Mouse (Mus musculus) spleen, adult 2 months (tissue): ENCODE data around the gene Smyd2. TPM values are rescaled to one million over a fixed set of nuclear protein-coding genes. Genes with fewer than 3 reads are reported as not detected.

ENCODE experiments used
- DNase-seq, 2 experiments: peaks; one replicate each; pipeline versions ENCODE4 v3.0.0 to v3.0.0-alpha.2; 2012 to 2021; ENCODE audit warnings: low spot score in 2 of 2, low read depth in 1 of 2
- H3K27ac ChIP-seq: fragments of 200-500 bp; 2 replicates; pipeline ENCODE4 v1.5.1; 2012; ENCODE audit warnings: low read length, inconsistent platforms; ENCODE audit not compliant: insufficient read depth
- H3K27me3 ChIP-seq: fragments of 200-500 bp; 2 replicates; pipeline ENCODE4 v1.6.1; 2012; ENCODE audit warnings: mild to moderate bottlenecking, moderate library complexity, low read length, inconsistent platforms; ENCODE audit not compliant: control insufficient read depth, insufficient read depth
- H3K36me3 ChIP-seq: fragments of 200-500 bp; 2 replicates; pipeline ENCODE4 v1.6.1; 2012; ENCODE audit warnings: mild to moderate bottlenecking, low read length, inconsistent platforms; ENCODE audit not compliant: control insufficient read depth, insufficient read depth
- H3K4me1 ChIP-seq: fragments of 200-500 bp; 2 replicates; pipeline ENCODE4 v1.6.1; 2011; ENCODE audit warnings: inconsistent platforms; ENCODE audit not compliant: control insufficient read depth, insufficient read depth, insufficient read length
- H3K4me3 ChIP-seq: fragments of 200-500 bp; 2 replicates; pipeline ENCODE4 v1.5.1; 2011; ENCODE audit warnings: mild to moderate bottlenecking, inconsistent platforms; ENCODE audit not compliant: insufficient read depth, insufficient read length; ENCODE audit errors: extremely low read depth
- CTCF ChIP-seq: fragments of 200-500 bp; IDR thresholded peaks from 2 replicates; pipeline ENCODE4 v1.5.1; 2011; ENCODE audit warnings: mild to moderate bottlenecking, inconsistent platforms; ENCODE audit not compliant: insufficient read depth, insufficient read length, insufficient replicate concordance; ENCODE audit errors: extremely low read depth
- POLR2A ChIP-seq: fragments of 200-500 bp; IDR thresholded peaks from 2 replicates; pipeline ENCODE4 v1.6.1; 2011; ENCODE audit warnings: low read depth, low read length, inconsistent platforms
- WGBS: fragments of 180-500 bp; shearing (Covaris S2); methylation state at CpG from one replicate; pipeline ENCODE4 v1.1.7; 2018; 5-methylcytosine and 5-hydroxymethylcytosine counted together
- polyA plus RNA-seq: library from polyadenylated mRNA; depleted of rRNA; stranded (reverse); fragments of >200 nt; gene quantifications from 2 replicates; pipeline ENCODE4 v1.2.3, GENCODE M21; 2012

Smyd2 gene
- polyA plus RNA-seq, 1 experiment = 14.6 TPM

DNA sequence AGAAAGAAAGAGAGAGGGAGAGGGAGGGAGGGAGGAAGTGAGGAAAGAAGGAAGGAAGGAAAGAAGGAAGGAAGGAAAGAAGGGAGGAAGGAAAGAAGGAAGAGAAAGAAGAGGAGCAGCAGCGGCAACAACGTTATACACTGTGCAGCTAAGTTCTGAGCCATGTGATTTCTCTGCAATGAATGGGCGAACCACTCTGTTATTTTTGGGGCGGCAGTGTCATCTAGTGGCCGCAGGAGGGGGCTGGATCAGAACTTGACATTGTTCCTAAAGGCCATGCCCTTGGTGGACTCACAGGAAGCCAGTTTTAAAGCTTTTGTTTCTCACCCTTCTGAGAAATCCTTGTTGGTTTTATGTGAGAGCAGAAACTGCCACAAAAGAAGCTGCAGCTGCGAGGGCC lies 5.5 kb upstream of the Smyd2 start:
- 7% methylated on average over 6 of the region's 6 CpGs for WGBS
- TF ChIP-seq POLR2A = no peak
- TF ChIP-seq CTCF = peak; percentile 54; the same call in 1 of the 2 replicates

GRCm38 (mm10) chr1:189926279-189926678 lies 4.1 kb upstream of the Smyd2 start:
- Histone ChIP-seq H3K4me3 (no peak overlapping the region), H3K27ac (no peak overlapping the region), H3K36me3 (no peaks in the 10 kb centered on the region), H3K27me3 (no peaks in the 10 kb centered on the region), H3K4me1 (peaks cover 3% of the 10 kb centered on the region)
- no peak for DNase-seq
- WGBS = 91% methylated on average over 8 of the region's 8 CpGs
- TF ChIP-seq CTCF (no peak), POLR2A (no peak)

More for the DNA sequence above, 5.5 kb upstream of the Smyd2 start:
- Histone ChIP-seq H3K36me3 (no peaks in the 10 kb centered on the region), H3K4me1 (no peaks in the 10 kb centered on the region; the same call in 1 of the 2 replicates), H3K27me3 (no peaks in the 10 kb centered on the region), H3K4me3 (no peak overlapping the region), H3K27ac (no peak overlapping the region)
- peak in 1 of 2 experiments; percentile 30 for DNase-seq

GRCm38 (mm10) chr1:189923871-189924568 lies 1.9 kb upstream of the Smyd2 start:
- Histone ChIP-seq H3K4me3 (no peak overlapping the region), H3K27me3 (no peaks in the 10 kb centered on the region), H3K4me1 (peaks cover 3% of the 10 kb centered on the region), H3K36me3 (no peaks in the 10 kb centered on the region), H3K27ac (no peak overlapping the region)
- TF ChIP-seq CTCF = no peak
- TF ChIP-seq POLR2A = no peak
- no peak for DNase-seq
- WGBS = 93% methylated on average over 22 of the region's 22 CpGs

DNA sequence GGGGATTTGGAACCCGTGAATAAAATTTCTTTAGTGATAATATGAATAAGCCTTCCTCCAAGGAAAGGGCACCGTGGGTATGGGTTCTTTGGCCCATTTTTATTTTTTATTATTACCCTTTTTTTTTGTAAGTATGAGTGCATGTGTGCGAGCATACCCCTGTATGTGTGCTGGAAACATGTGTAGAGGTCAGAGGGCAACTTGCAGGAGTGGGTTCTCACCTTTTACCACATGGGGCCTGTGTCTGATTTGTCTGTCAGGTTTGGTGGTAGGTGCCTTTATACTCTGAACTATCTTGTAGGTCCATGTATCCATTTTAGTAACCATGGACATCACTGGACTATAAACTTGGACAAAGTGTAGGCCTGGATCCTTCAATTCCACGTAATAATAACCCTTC lies 994 bp upstream of the Smyd2 start:
- H3K4me3 ChIP-seq = no peak overlapping the region
- peaks cover 3% of the 10 kb centered on the region for H3K4me1 ChIP-seq
- H3K27me3 ChIP-seq = no peaks in the 10 kb centered on the region
- H3K27ac ChIP-seq = no peak overlapping the region
- TF ChIP-seq POLR2A (no peak), CTCF (no peak)
- WGBS = 94% methylated on average over 4 of the region's 4 CpGs
- no peaks in the 10 kb centered on the region for H3K36me3 ChIP-seq
- no peak for DNase-seq

DNA sequence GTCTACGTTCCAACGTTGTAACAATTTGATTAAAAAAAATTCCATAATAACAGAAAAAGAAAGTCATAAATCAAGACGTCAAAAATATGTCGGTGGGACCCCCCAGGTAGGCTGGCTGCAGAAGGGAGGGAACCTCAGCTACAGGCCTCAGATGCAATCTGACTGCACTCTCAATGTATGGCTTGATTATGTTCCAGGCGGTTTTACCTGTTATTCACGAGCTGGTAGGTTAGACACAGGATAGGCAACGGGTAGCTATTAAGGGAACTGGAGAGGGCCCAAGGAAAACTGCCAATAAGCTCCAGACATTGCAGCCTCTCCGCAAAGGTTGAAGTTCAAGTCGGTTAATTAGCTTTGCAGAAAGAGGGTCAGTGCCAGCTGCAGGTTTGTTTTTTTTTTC lies 558 bp upstream of the Smyd2 start:
- no peaks in the 10 kb centered on the region for H3K36me3 ChIP-seq
- no peaks in the 10 kb centered on the region for H3K27me3 ChIP-seq
- no peak for DNase-seq
- peaks cover 3% of the 10 kb centered on the region for H3K4me1 ChIP-seq
- TF ChIP-seq POLR2A = no peak
- no peak for TF ChIP-seq CTCF
- peak overlapping the region; percentile 73; the same call in 1 of the 2 replicates for H3K4me3 ChIP-seq
- H3K27ac ChIP-seq = no peak overlapping the region
- 38% methylated on average over 9 of the region's 9 CpGs for WGBS

- Histone ChIP-seq H3K27me3 (no peaks in the 10 kb centered on the region), H3K4me1 (peaks cover 3% of the 10 kb centered on the region), H3K4me3 (peak overlapping the region; percentile 73; the same call in 1 of the 2 replicates), H3K36me3 (no peaks in the 10 kb centered on the region), H3K27ac (no peak overlapping the region)
- TF ChIP-seq POLR2A = no peak
- no peak for TF ChIP-seq CTCF
- 14% methylated on average over 4 of the region's 4 CpGs for WGBS
- no peak for DNase-seq
Observed at GRCm38 (mm10) chr1:189921568-189921817, 670 bp downstream of the Smyd2 start.
